Mouse (Mus musculus) adipocyte (in vitro differentiated cells): Measurements from ENCODE around the gene Myct1.

Experiments used
- DNase-seq: peaks from one replicate; pipeline ENCODE4 v3.0.0-alpha.2; 2016; ENCODE audit warnings: low spot score

The Myct1 gene

DNA sequence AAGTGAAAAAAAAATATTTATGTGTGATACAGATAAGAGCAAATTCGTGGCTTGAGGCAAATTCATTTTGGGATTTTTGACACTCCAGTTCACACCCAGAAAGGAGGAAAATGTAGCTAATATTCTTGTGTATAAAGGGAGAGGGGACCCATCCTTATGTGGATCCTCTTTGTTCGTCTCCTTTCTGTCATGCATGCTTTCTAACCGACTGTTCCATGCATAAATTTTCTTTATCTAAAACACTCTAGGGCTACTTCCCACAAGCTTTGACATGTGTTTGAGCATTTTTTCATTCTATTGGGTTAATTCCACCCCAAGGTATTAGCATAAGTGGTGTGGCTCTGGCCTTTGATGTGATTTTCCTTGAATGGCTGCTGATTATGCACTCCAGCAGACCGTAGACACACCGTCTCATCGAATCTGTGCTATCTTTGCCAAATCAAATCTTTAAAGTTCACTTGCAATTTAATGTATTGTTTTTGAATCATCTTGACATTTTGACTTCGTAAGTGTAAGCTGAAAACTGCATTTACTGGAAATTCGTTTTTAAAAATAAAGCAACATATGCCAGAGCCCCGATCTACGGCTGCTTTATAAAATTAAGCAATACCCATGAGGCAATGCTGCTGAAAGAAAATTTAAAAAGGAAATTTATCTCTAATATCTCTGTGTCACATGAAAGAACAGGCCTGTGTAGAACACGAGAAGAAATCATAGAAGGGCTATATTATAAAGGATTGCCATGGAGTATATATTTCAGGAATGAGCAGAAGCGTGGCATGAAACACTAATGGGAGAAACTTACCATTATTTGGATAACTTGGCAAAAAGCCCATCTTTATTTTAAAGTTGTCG, 21.8 kb downstream of the Myct1 start:
- DNase-seq, result no peak

DNA sequence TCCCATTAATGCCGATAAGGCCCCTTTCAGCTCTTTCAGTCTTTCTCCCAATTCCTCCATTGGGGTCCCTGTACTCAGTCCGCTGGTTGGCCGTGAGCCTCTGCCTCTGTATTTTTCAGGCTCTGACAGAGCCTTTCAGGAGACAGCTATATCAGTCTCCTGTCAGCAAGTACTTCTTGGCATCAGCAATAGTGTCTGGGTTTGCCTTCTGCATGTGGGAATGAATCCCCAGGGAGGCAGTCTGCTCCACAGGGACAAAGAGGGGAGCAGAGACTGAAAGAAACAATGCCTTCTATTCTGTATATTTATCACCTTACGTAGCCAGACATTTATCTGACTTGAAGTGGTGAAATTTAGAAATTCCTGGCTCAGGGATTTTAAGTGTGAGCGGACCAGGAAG, 32.7 kb downstream of the Myct1 start:
- DNase-seq, result no peak

GRCm38 (mm10) chr10:5633672-5634200, 40.2 kb downstream of the Myct1 start:
- peak; percentile 78 for DNase-seq

- peak; percentile 77 for DNase-seq
These were observed 40.8 kb downstream of the Myct1 start for GRCm38 (mm10) chr10:5634336-5634735.

DNA sequence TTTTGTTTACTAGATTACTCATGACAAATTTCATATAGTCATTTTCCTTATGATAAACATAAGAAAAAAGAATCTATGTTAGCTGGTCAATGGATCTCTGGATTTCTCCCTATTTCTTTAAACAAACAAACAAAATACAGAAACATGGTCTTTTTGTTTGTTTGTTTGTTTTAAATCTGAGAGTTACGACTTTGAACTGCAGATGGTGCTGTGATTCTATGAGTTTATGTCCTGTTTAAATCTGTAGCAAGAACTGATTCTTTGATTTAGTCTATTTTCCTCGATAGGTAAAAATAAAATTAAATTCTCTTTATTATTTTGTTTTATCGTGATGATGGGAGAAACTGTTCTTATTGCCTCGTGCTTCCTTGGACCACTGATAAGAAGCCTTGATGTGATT, 43.7 kb downstream of the Myct1 start:
- peak; percentile 10 for DNase-seq

DNA sequence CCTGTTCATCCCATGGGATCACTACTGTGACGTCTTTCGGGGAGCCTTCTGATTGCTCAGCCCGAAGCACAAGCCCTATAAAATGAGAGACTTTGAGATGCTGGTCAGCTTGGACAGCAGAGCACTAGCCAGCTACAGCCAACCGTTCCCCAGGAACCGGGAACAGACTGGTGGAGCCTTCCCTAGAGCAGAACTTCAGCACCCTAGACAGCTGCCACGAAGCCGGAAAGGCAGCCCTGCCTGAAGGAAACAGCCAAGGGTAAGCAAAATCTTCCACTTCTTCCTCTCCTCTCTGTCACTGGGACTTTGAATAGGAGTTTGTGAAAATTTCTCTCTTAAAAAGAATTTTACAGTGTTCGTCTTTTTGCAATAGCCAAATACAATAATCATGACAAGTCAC, 45.5 kb downstream of the Myct1 start, which contains the start of gene Vip:
TSS of gene Vip (plus strand) at position 107 of the 400 bp plus-strand sequence.
- peak; percentile 59 for DNase-seq
